Mouse (Mus musculus) thymus, adult 2 months (tissue): ENCODE measurements around the gene Thegl.

Source experiments
- CTCF ChIP-seq: fragments of 200-500 bp; IDR thresholded peaks from 2 replicates; pipeline ENCODE4 v1.5.1; 2012; ENCODE audit warnings: mild to moderate bottlenecking, control low read depth, low read length, moderate library complexity, borderline replicate concordance; ENCODE audit not compliant: control insufficient read depth, poor library complexity, insufficient read depth; ENCODE audit errors: extremely low read depth
- POLR2A ChIP-seq: fragments of 200-500 bp; IDR thresholded peaks from 2 replicates; pipeline ENCODE4 v1.6.1; 2012; ENCODE audit warnings: mild to moderate bottlenecking, low read length, control low read depth, moderate library complexity; ENCODE audit not compliant: control insufficient read depth, poor library complexity, insufficient read depth; ENCODE audit errors: extremely low read depth

DNA sequence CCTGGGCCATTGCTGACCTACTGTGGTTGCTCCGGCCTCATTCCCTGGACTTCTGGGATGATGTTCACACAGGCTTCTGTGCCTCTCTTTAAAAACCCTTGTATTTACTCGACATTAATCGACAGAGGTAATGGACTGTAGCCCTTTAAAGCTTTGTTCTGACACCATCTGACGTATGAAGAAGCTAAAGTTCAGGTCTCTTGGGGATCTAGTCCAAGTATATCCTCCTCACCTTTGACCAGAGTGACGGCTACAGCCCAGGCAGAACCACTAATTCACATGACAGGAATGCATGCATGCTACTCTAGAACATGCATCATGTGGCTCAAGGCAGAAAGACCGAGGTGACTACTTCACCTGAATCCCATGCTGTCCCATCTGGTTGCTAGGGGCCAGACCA, 84.9 kb downstream of the Thegl start:
- TF ChIP-seq CTCF (no peak), POLR2A (no peak)
